ENCODE assay signal across 8 mouse cellular contexts in the genomic region with DNA sequence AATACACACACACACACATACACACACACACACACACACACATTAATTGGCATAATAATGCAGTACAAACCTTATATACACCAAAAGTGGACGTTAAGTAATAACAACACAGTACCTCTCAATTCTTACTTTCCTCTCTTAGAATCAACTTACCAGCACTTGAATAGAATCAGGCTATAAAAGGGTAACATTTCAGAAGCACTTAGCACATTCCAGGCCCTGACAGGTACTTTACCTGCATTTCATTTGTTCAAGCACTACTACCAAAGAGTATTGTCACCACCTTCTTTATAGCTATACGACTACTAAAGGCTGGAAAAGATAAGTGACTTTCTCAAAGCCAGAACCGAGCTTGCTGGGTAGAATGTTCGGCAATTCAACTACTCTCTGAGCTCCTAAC. TPM values are rescaled to one million over a fixed set of nuclear protein-coding genes. Genes with fewer than 3 reads are reported as not detected.
DNase-seq lines count a peak whose midpoint lies in the region; ATAC-seq lines count a peak whose summit lies in the region.

No protein-coding gene starts in this region.

- peaks cover 5% of the 10 kb centered on the region; the same call in 1 of the 2 replicates for H3K4me1 ChIP-seq in liver, embryonic 11.5 days (replicated peaks; ENCODE audit: control insufficient read depth, insufficient read depth, low read length)
- peaks cover 9% of the 10 kb centered on the region for H3K4me1 ChIP-seq in forebrain, embryonic 10.5 days
- H3K4me1 ChIP-seq in limb, embryonic 15.5 days: peaks cover 7% of the 10 kb centered on the region; the same call in 1 of the 2 replicates
- H3K4me1 ChIP-seq in stomach, embryonic 14.5 days (ENCODE audit: control insufficient read depth, insufficient read depth, low read length): peaks cover 8% of the 10 kb centered on the region; the same call in 1 of the 2 replicates

- H3K36me3 ChIP-seq in liver, embryonic 11.5 days (ENCODE audit: control insufficient read depth, insufficient read depth, low read length): no peaks in the 10 kb centered on the region
- H3K36me3 ChIP-seq in forebrain, embryonic 10.5 days (replicated peaks): peaks cover 12% of the 10 kb centered on the region; the same call in 1 of the 2 replicates
- no peaks in the 10 kb centered on the region for H3K36me3 ChIP-seq in limb, embryonic 15.5 days
- no peaks in the 10 kb centered on the region for H3K36me3 ChIP-seq in stomach, embryonic 14.5 days (ENCODE audit: control insufficient read depth, insufficient read depth, low read length)

- peak overlapping the region; percentile 69 for H3K4me2 ChIP-seq in liver, embryonic 11.5 days
- H3K4me2 ChIP-seq in limb, embryonic 15.5 days: peak overlapping the region; percentile 70
- H3K4me2 ChIP-seq in stomach, embryonic 14.5 days (replicated peaks; ENCODE audit: low read depth, low read length): peak overlapping the region; percentile 72

- H3K27me3 ChIP-seq in liver, embryonic 11.5 days (replicated peaks; ENCODE audit: control insufficient read depth, insufficient read depth, low read length): no peaks in the 10 kb centered on the region
- H3K27me3 ChIP-seq in forebrain, embryonic 10.5 days (ENCODE audit: poor library complexity, severe bottlenecking): peaks cover 14% of the 10 kb centered on the region; the same call in 1 of the 2 replicates
- peaks cover 4% of the 10 kb centered on the region; the same call in 1 of the 2 replicates for H3K27me3 ChIP-seq in limb, embryonic 15.5 days
- no peaks in the 10 kb centered on the region for H3K27me3 ChIP-seq in stomach, embryonic 14.5 days (ENCODE audit: control insufficient read depth, insufficient read depth, low read length)

- no peak overlapping the region for H3K27ac ChIP-seq in liver, embryonic 11.5 days (ENCODE audit: low read depth, low read length)
- H3K27ac ChIP-seq in forebrain, embryonic 10.5 days: no peak overlapping the region
- H3K27ac ChIP-seq in limb, embryonic 15.5 days: no peak overlapping the region
- H3K27ac ChIP-seq in stomach, embryonic 14.5 days (ENCODE audit: low read length): no peak overlapping the region

- 66% methylated on average over 4 of the region's 4 CpGs for WGBS in liver, embryonic 11.5 days
- 90% methylated on average over 4 of the region's 4 CpGs for WGBS in forebrain, embryonic 10.5 days
- 83% methylated on average over 4 of the region's 4 CpGs for WGBS in limb, embryonic 15.5 days
- 79% methylated on average over 4 of the region's 4 CpGs for WGBS in stomach, embryonic 14.5 days

- H3K9ac ChIP-seq in liver, embryonic 11.5 days (ENCODE audit: low read depth, low read length): peak overlapping the region; percentile 73
- no peak overlapping the region for H3K9ac ChIP-seq in limb, embryonic 15.5 days
- 0 out of 2 replicates have a peak overlapping the region, but pooled peaks have one; percentile 79 for H3K9ac ChIP-seq in stomach, embryonic 14.5 days (replicated peaks; ENCODE audit: low read depth, low read length)

- no peak for ATAC-seq in liver, embryonic 11.5 days (replicated peaks; ENCODE audit: low FRiP score)
- ATAC-seq in limb, embryonic 15.5 days (ENCODE audit: insufficient number of reproducible peaks, low FRiP score, low TSS enrichment, low read depth): no peak
- no peak for ATAC-seq in stomach, embryonic 14.5 days (ENCODE audit: insufficient number of reproducible peaks, insufficient read depth, low FRiP score, low read depth)

- H3K4me3 ChIP-seq in liver, embryonic 11.5 days (ENCODE audit: low read depth, low read length): peak overlapping the region; percentile 64
- H3K4me3 ChIP-seq in forebrain, embryonic 10.5 days: peak overlapping the region; percentile 98
- H3K4me3 ChIP-seq in limb, embryonic 15.5 days: peak overlapping the region; percentile 97
- peak overlapping the region; percentile 82 for H3K4me3 ChIP-seq in stomach, embryonic 14.5 days (ENCODE audit: low read depth, low read length)

- DNase-seq in liver, embryonic 11.5 days (ENCODE audit: low spot score): no peak
- no peak for DNase-seq in liver
- DNase-seq in forebrain, embryonic 10.5 days (ENCODE audit: extremely low spot score, low spot score): no peak
- no peak for DNase-seq in spleen, adult 12 weeks (ENCODE audit: low spot score)
- DNase-seq in gastrocnemius, adult 8-10 months (ENCODE audit: low spot score in 2 of 2): no peak
- no peak for DNase-seq in right cerebral cortex, postnatal 4 days

- H3K9me3 ChIP-seq in liver, embryonic 11.5 days (ENCODE audit: control insufficient read depth, low read length): no peaks in the 10 kb centered on the region
- no peaks in the 10 kb centered on the region for H3K9me3 ChIP-seq in forebrain, embryonic 10.5 days
- no peaks in the 10 kb centered on the region for H3K9me3 ChIP-seq in limb, embryonic 15.5 days
- H3K9me3 ChIP-seq in stomach, embryonic 14.5 days (ENCODE audit: control insufficient read depth, low read depth, low read length): no peaks in the 10 kb centered on the region

RNA-seq across cellular contexts. Expression of gene Spopl, which starts 1.3 kb away (rescaled TPM):
- 7.8 and 8.6 TPM in 2 replicates for polyA plus RNA-seq in liver, embryonic 11.5 days (2014; fragmentation: Nextera tagmentation; extraction: Ambion mirVana)
- polyA plus RNA-seq in forebrain, embryonic 10.5 days (2016; fragmentation: Nextera tagmentation; extraction: Ambion mirVana): 6.8 and 7.4 TPM in 2 replicates
- 10.3 and 12.1 TPM in 2 replicates for polyA plus RNA-seq in limb, embryonic 15.5 days (2015; fragmentation: Nextera tagmentation; extraction: Ambion mirVana)
- 13.0 and 14.0 TPM in 2 replicates for polyA plus RNA-seq in stomach, embryonic 14.5 days (2014; fragmentation: Nextera tagmentation; extraction: Ambion mirVana)
- total RNA-seq in gastrocnemius, adult 8-10 months (2022): 10 to 100 TPM; 20.4 to 24.2 (median 22.1) TPM
